Mouse (Mus musculus) macrophage (primary cell): ENCODE results near the gene Tcam1. TPM values are rescaled to one million over a fixed set of nuclear protein-coding genes. Genes with fewer than 3 reads are reported as not detected.

ENCODE experiments used
- H3K27ac ChIP-seq: fragments of 350-480 bp; formaldehyde crosslinking; 2 replicates; pipeline ENCODE4 v1.9.0; 2021
- H3K36me3 ChIP-seq: fragments of 350-480 bp; formaldehyde crosslinking; 2 replicates; pipeline ENCODE4 v1.9.0; 2021; ENCODE audit errors: inconsistent target
- H3K4me3 ChIP-seq: fragments of 350-480 bp; formaldehyde crosslinking; 2 replicates; pipeline ENCODE4 v1.9.0; 2021; ENCODE audit errors: inconsistent target
- H3K79me2 ChIP-seq: fragments of 350-480 bp; formaldehyde crosslinking; 2 replicates; pipeline ENCODE4 v1.9.0; 2021; ENCODE audit errors: inconsistent target
- WGBS: methylation state at CpG from one replicate; pipeline ENCODE4 v1.1.7; 2026; ENCODE audit warnings: inconsistent platforms; ENCODE audit not compliant: missing documents; 5-methylcytosine and 5-hydroxymethylcytosine counted together
- polyA plus RNA-seq: library from polyadenylated mRNA; stranded (reverse); fragments of 250-400 nt; gene quantifications from 3 replicates; pipeline ENCODE4 v1.2.4, GENCODE M21; 2018; ENCODE audit warnings: inconsistent platforms

Gene Tcam1
- polyA plus RNA-seq, 1 experiment from 2014 or later = 0.10 TPM

- peaks cover 55% of the 10 kb centered on the region for H3K79me2 ChIP-seq
- H3K36me3 ChIP-seq = peaks cover 47% of the 10 kb centered on the region
- H3K27ac ChIP-seq = no peak overlapping the region
- no peak overlapping the region for H3K4me3 ChIP-seq
- WGBS = 93% methylated on average over 5 of the region's 5 CpGs
Measured at GRCm38 (mm10) chr11:106267871-106268270, 8.6 kb upstream of the Tcam1 start.

DNA sequence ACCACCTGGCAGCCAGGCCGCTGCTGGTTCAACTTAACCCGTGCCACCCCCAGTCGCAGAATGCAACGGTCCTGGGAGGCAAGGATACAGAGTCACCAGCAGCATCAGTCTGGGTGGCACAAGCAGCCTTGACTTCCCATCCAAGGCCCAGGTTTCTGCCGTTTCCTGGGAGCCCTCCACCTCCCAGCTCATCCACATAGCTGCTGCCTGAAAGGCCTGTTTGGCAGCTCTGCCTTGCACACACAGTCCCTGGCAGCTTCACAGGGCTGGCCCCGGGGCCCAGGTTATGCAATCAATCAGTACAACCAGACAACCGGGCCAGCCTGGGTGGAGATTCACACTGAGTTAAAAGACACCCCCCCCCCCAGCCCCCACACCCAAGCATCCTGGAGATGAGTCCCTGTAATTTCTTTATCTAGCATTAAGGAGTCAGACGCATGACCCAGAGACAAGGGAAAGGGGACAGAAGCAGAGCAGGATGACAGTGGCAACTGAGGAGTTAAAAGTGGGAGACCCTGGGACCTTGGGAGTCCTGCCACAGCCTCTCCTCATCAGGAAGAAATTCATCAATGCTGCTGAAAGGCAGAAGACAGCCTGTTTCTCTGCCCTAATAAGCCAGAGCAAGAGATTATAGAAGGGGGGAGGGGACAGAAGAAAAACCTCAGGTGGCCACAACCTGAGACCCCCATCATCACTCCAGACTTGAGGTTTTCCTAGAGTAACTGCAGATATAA lies 8.0 kb upstream of the Tcam1 start:
- H3K36me3 ChIP-seq = peaks cover 41% of the 10 kb centered on the region
- no peak overlapping the region for H3K27ac ChIP-seq
- WGBS = 54% methylated on average over 8 of the region's 8 CpGs
- peaks cover 55% of the 10 kb centered on the region for H3K79me2 ChIP-seq
- no peak overlapping the region for H3K4me3 ChIP-seq

DNA sequence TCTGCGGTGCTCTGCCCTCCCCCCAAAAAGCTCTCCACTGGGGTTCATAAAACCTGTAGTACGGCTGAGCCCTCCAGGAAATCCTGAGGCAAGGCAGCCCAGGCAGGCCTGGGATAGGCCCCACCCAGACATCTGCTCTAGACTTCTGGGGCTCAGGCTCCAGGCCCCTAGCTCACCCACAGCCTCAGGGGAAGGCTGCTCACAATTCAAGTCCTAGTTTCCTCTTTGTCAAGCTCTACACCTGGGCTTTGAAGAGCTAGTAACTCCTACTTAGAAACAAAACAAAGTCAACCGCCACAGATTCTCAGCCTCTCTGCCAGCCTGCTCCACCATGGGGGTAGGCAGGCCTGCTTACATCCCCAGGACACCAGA lies 7.4 kb upstream of the Tcam1 start:
- Histone ChIP-seq H3K4me3 (no peak overlapping the region), H3K27ac (no peak overlapping the region), H3K36me3 (peaks cover 36% of the 10 kb centered on the region), H3K79me2 (peaks cover 55% of the 10 kb centered on the region)
- 55% methylated on average over 3 of the region's 3 CpGs for WGBS

DNA sequence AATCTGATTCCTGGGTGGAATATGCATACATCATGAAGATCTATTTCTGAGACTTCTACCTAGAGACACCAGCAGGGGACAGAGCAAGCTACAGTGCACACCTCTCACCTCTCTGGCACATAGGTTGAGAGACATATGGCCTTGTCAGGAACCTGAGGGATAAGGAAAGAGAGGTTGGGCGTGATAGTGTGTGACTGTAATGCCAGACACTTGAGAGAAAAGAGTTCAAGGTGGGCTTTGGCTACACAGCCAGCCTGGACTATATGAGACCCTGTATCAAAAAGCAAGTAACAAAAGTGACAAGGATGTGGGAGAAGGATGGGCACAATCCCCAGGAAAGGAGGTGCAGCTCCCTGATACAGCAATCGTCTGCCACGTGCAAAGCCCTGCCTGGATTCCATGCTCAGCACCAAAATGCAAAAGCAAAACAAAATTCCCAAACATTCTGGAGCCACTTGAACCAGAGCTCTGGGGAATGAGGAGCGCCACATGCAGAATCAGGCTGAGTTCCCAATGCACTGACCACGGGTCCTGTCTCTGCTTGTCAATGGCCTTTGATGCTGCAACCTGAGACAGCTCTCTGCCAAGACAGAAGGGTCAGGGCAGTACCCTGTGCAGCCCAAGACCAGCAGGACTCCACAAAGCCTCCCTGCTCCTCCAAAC lies 5.2 kb upstream of the Tcam1 start:
- WGBS = 37% methylated on average over 5 of the region's 5 CpGs
- H3K36me3 ChIP-seq = peaks cover 16% of the 10 kb centered on the region; the same call in 1 of the 2 replicates
- peak overlapping the region; percentile 91 for H3K4me3 ChIP-seq
- H3K27ac ChIP-seq = peak overlapping the region; percentile 58
- peaks cover 55% of the 10 kb centered on the region for H3K79me2 ChIP-seq

GRCm38 (mm10) chr11:106271794-106272643 lies 4.5 kb upstream of the Tcam1 start:
- under 1% methylated on average over 31 of the region's 41 CpGs for WGBS

GRCm38 (mm10) chr11:106272644-106273310 lies 3.7 kb upstream of the Tcam1 start, which contains the start of gene Smarcd2:
Smarcd2 (minus strand) TSS chr11:106272972.
- Histone ChIP-seq H3K27ac (peak within 1 kb of the TSS; percentile 61), H3K36me3 (peaks cover 1% of the 10 kb centered on the region; the same call in 1 of the 2 replicates), H3K79me2 (peaks cover 44% of the 10 kb centered on the region), H3K4me3 (peak within 1 kb of the TSS; percentile 91)
- under 1% methylated on average over 72 of the region's 72 CpGs for WGBS

More at GRCm38 (mm10) chr11:106271794-106272643, 4.5 kb upstream of the Tcam1 start:
- peaks cover 9% of the 10 kb centered on the region; the same call in 1 of the 2 replicates for H3K36me3 ChIP-seq
- H3K79me2 ChIP-seq = peaks cover 52% of the 10 kb centered on the region
- peak overlapping the region; percentile 91 for H3K4me3 ChIP-seq
- peak overlapping the region; percentile 58 for H3K27ac ChIP-seq

- Histone ChIP-seq H3K79me2 (peaks cover 39% of the 10 kb centered on the region), H3K4me3 (peak overlapping the region; percentile 40), H3K27ac (peak overlapping the region; percentile 61), H3K36me3 (no peaks in the 10 kb centered on the region)
- 13% methylated on average over 16 of the region's 16 CpGs for WGBS
Measured at GRCm38 (mm10) chr11:106273311-106273684, 3.2 kb upstream of the Tcam1 start.

- Histone ChIP-seq H3K4me3 (peak overlapping the region; percentile 40; the same call in 1 of the 2 replicates), H3K36me3 (no peaks in the 10 kb centered on the region), H3K79me2 (peaks cover 34% of the 10 kb centered on the region), H3K27ac (0 out of 2 replicates have a peak overlapping the region, but pooled peaks have one; percentile 61)
- 87% methylated on average over 6 of the region's 6 CpGs for WGBS
Measured at GRCm38 (mm10) chr11:106273811-106274210, 2.7 kb upstream of the Tcam1 start.

GRCm38 (mm10) chr11:106274374-106274773 lies 2.1 kb upstream of the Tcam1 start:
- no peak overlapping the region for H3K4me3 ChIP-seq
- no peaks in the 10 kb centered on the region for H3K36me3 ChIP-seq
- H3K79me2 ChIP-seq = peaks cover 28% of the 10 kb centered on the region
- 100% methylated on average over 1 of the region's 1 CpGs for WGBS
- no peak overlapping the region for H3K27ac ChIP-seq

DNA sequence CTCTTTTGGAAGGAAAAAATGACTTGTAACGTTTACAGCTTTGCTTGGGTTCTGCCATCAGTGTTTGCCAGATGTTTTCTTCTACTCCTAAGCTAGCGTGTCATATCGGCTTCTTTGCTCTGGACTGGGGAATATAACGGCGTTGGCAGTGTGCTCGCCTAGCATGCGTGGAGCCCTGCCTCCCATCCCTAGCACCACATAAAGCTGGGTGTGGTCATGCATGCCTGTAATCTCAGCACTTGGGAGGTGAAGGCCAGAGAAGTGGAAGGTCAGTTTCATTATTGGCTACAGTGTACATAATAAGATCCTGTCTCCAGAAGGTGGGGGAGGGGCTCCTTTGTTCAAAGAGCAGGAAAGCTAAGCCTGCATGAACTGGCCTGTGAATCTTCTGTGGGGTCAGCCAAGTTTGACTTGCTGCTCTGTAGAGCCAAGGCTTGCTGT lies 1.5 kb upstream of the Tcam1 start:
- no peak overlapping the region for H3K27ac ChIP-seq
- peaks cover 22% of the 10 kb centered on the region for H3K79me2 ChIP-seq
- no peaks in the 10 kb centered on the region for H3K36me3 ChIP-seq
- no peak overlapping the region for H3K4me3 ChIP-seq
- 100% methylated on average over 7 of the region's 7 CpGs for WGBS

DNA sequence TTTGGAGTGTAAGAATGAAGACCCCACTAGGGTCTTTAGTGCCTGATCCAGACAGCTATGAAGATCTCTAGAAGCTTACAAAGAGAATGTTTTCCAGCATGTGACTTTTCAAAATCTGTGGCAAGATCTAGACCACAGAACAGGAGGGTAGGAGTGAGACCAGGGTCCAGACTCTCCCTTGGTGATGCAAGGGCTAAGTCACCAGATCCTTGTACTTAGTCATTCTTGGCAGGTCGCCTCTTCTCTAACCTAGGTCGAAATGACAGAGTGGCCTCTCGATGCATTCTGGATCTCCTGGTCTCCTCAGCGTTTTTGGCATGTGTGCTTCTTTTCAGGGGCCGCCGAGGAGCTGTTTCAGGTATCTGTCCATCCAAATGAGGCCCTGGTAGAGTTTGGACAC lies 6.0 kb downstream of the Tcam1 start:
- Histone ChIP-seq H3K36me3 (no peaks in the 10 kb centered on the region), H3K4me3 (no peak overlapping the region), H3K79me2 (no peaks in the 10 kb centered on the region), H3K27ac (no peak overlapping the region)
- 79% methylated on average over 6 of the region's 6 CpGs for WGBS

- Histone ChIP-seq H3K4me3 (no peak overlapping the region), H3K79me2 (no peaks in the 10 kb centered on the region), H3K27ac (no peak overlapping the region), H3K36me3 (no peaks in the 10 kb centered on the region)
- 99% methylated on average over 4 of the region's 4 CpGs for WGBS
Measured at GRCm38 (mm10) chr11:106283371-106283770, 6.9 kb downstream of the Tcam1 start.

DNA sequence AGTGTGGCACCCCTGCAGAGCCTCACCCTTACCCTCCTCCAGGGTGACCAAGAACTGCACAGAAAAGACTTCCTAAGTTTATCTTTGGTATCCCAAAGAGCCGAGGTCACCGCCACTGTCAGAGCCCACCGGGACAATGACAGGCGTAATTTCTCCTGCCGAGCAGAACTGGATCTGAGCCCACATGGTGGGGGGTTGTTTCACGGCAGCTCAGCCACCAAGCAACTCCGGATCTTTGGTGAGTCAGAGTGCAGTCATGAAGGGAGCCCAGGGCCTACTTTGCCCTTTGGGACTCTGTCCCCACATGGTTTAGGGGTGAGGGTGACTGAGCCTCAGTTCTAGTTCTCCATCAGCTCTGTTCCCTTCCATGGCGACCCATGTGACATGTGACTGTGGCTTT lies 7.7 kb downstream of the Tcam1 start:
- 92% methylated on average over 8 of the region's 8 CpGs for WGBS
- no peaks in the 10 kb centered on the region for H3K36me3 ChIP-seq
- H3K27ac ChIP-seq = no peak overlapping the region
- H3K79me2 ChIP-seq = no peaks in the 10 kb centered on the region
- H3K4me3 ChIP-seq = no peak overlapping the region

DNA sequence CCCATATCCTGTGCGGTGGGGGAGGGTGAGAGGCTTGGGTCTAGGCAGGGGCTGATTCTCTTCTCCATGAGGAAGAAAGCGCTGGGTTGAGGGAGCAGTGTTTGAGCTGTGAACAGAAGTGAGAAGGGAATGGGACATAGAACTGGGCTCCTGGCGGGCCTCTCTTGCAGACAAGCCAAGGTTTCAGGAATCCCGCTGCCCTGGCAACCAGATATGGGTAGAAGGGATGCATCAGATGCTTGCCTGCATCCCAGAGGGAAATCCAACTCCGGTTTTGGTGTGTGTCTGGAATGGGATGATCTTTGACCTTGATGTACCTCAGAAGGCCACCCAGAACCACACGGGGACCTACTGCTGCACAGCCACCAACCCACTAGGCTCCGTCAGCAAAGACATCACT lies 9.7 kb downstream of the Tcam1 start:
- H3K27ac ChIP-seq = no peak overlapping the region
- WGBS = 92% methylated on average over 6 of the region's 7 CpGs
- no peak overlapping the region for H3K4me3 ChIP-seq
- no peaks in the 10 kb centered on the region for H3K36me3 ChIP-seq
- H3K79me2 ChIP-seq = no peaks in the 10 kb centered on the region
